Mouse (Mus musculus) frontal cortex, adult (tissue): ENCODE results near the gene Ugt1a1.
"Not testable (repeated sequence)": the region's sequence is repeated elsewhere in the genome, so short reads cannot be mapped to it uniquely, and the experiment has no call there.

Experiments
- ATAC-seq: cut with Nextera tagmentation; 2 replicates; pipeline ENCODE4 v1.9.2; 2017; ENCODE audit warnings: mild to moderate bottlenecking, moderate library complexity, mixed read lengths; ENCODE audit not compliant: low TSS enrichment

Gene Ugt1a1

GRCm38 (mm10) chr1:88218051-88218450, 6.3 kb downstream of the Ugt1a1 start:
- ATAC-seq: no peak

DNA sequence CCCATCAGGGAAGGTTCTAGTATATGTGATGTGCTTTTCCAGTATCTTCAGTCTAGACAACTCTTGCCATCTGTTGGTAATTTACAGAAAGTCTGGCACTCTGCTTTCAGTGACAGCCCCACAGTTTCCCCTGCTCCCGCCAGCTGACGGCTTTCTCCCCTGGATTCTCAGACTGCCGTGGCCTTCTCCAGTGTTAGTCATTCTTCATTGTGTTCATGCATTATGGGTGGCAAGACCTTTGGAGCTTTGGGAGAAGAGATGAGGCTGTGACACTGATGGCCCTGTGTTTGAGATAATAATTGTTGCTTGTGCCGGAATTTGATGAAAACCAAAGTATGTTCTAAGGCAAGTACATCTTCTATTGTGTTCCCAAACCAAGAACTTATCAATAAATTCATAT, 6.8 kb downstream of the Ugt1a1 start:
- no peak for ATAC-seq

GRCm38 (mm10) chr1:88219054-88219453, 7.3 kb downstream of the Ugt1a1 start:
- no peak for ATAC-seq

DNA sequence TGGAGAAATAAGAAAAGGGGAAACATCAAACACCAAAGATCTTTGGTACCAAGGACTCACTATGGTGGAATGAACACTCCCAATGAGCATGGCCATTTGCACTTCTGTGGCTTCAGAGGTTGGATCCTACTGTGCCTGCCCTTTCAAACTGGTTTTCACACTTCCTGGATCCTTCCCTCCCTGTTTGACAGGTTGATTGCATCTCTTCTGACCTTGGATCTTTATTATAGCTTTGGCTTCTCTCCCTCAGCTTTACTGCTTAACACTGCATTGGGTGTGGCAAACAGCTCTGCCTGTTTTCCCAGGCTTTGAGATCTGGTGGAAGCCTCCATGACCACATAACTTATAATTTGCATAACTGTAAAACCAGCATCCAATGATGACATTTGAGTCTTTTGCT, 8.6 kb downstream of the Ugt1a1 start:
- ATAC-seq: no peak

DNA sequence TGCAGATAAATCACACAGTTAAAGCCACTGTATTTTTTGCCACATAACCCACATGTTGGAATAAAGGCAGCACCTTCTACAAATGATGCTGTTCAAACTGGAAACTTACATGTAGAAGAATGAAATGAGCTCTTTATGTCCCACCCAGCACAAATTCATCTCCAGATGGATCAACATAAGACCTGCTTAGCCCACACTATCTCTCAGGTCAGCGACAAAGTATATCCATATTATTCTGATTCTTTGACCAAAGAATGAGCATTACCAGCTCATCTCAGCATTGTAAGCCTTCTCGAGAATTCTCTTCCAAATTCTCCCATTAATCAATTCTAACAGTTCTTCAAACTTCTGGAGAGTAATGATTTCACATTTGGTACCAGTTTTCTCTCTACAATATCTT, 10.5 kb downstream of the Ugt1a1 start:
- ATAC-seq: no peak

GRCm38 (mm10) chr1:88223011-88223515, 11.3 kb downstream of the Ugt1a1 start:
- ATAC-seq: not testable (repeated sequence)

DNA sequence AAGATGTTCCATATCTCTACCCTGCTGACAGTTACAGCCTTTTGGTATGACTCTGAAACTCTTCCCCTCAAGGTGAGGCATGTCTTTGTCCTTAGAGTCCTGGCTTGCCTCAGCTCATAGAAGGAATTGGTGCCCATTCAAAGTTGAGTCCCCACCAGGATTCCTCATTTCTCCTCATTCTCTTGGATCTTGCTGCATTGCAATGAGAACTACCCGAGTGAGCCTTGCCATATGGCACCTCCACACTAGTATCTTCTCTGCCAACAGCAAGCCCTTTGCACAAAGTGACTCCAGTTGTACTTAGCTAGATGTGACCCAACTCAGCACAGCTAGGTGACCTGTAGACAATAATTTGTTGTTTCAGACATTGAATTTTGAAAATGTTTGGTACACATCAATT, 11.8 kb downstream of the Ugt1a1 start:
- no peak for ATAC-seq

GRCm38 (mm10) chr1:88224029-88224776, 12.4 kb downstream of the Ugt1a1 start:
- no peak for ATAC-seq

- ATAC-seq: not testable (repeated sequence)
Measured at GRCm38 (mm10) chr1:88225301-88225700, 13.5 kb downstream of the Ugt1a1 start.

- no peak for ATAC-seq
Measured at GRCm38 (mm10) chr1:88225741-88226140, 14.0 kb downstream of the Ugt1a1 start.

- no peak for ATAC-seq
Measured at GRCm38 (mm10) chr1:88226670-88227379, 15.1 kb downstream of the Ugt1a1 start, which contains the start of gene Mroh2a. Mroh2a (plus strand) TSS chr1:88226986.

- no peak for ATAC-seq
Measured at GRCm38 (mm10) chr1:88227482-88227881, 15.7 kb downstream of the Ugt1a1 start.

GRCm38 (mm10) chr1:88228121-88228520, 16.4 kb downstream of the Ugt1a1 start:
- ATAC-seq: no peak

- no peak for ATAC-seq
Measured at GRCm38 (mm10) chr1:88229566-88229965, 17.8 kb downstream of the Ugt1a1 start.

GRCm38 (mm10) chr1:88229986-88230385, 18.2 kb downstream of the Ugt1a1 start:
- ATAC-seq: no peak

DNA sequence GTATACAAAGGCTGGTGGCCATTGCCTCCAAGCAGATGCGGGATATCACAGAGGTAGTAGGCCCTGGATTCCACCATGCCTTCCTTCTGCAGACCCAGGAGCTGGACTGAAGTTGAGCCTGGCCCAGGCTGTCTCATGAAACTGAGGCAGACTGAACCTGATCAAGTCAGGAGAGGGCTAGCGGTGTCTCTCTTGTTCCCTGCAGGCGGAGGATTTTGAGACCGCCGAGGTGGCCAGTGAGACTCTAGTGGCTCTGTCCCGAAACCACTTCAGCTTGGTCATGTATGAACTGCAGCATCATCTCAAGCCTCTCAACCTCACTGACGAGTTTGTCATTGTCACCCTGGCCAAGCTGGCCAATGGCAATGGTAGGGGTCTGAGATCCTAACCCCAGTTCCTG, 18.7 kb downstream of the Ugt1a1 start:
- no peak for ATAC-seq

DNA sequence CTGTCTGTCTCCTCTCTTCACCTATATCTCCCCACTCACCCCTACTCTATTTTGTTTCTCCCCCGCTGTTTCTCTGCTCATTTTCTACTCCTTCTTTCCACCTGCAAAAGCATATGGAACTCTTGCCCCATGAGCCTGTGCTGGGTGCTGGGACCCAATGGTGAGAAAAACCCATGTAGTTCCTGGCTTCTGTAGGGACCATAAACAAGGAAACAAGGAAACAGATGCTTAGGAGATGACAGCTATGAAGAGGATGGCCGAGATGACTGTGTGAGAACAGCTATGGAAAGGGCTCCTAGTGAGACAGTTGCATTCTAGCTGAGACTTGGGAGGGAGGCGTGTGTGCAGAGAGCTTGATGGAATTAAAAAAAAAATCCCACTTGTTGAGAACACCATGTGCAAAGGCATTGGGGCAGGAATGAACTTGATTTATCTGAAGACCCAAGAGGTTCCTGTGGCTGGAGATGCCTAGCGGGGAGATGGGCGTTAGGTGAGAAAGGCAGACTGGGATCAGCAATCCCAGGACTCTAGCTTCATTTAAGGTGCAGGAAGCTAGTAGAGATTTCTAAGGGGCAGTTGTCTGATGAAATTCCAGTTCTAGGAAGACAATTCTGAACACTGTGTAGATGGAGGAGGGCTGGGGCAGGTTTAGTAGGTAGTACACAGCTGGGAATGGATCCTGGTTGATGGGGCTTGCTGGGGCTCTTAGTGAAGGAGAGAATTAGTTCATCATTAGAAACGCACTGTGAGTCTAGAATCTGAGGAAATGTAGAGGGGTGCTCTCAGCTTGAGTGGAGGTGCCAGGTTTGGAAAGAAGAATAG, 19.4 kb downstream of the Ugt1a1 start:
- ATAC-seq: no peak

GRCm38 (mm10) chr1:88231803-88232499, 20.2 kb downstream of the Ugt1a1 start:
- ATAC-seq: no peak

DNA sequence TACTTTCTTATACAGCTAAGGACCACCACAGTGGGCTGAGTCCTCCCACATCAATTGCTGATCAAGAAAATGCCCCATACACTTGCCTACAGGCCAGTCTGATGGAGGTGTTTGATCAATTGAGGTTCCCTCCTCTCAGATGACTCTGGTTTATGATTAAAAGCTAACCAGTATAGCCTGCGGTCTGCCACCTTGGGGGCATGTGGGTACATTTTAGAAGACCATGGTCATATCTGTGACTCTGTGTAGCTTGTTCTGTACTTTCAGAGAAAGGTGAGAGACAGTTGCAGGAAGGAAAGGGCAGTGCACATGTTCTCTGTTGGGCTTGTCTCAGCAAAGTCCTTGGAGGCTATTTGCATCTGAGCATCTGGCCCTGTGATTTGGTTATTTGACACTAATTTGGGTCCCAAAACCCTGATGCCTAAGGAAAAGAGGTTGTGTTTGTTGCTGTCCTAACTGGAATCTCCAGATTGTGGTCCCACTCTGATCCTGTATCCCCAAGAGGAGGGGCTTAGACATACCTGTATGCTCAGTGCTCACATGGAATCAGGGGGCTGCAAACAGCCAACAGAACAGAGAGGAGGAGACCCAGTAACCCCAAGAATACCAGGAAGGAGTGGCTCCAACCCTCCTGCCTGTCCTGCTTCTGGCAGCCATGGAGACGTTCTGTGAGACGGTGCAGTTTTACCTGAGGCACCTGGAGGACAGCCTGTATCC, 21.1 kb downstream of the Ugt1a1 start:
- no peak for ATAC-seq

- no peak for ATAC-seq
Measured at GRCm38 (mm10) chr1:88233421-88234247, 21.9 kb downstream of the Ugt1a1 start.
